Mouse (Mus musculus): ENCODE data around the gene Gm11938. TPM values are rescaled to one million over a fixed set of nuclear protein-coding genes. Genes with fewer than 3 reads are reported as not detected.
"Not testable (repeated sequence)": the region's sequence is repeated elsewhere in the genome, so short reads cannot be mapped to it uniquely, and the experiment has no call there.

The Gm11938 gene
- total RNA-seq (2017), result not detected in 2 replicates

DNA sequence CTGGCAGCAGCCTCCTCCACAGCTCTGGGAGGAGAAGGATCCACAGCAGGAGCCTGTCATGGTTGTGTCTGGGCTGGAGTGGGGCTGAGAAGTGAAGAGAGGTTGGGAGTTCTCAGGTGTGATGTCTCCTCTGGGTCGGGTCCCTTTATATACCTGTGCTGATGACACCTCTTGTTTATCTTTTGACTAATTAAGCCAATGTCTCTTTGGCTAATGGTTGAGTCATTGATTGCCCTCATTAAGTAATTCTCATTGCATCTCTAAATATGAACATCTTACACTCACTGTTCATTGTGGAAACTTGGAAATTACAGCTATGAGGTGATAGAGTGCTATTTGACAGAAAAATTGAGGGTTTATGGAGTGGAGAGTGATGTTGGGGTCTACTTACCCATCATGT, at the start of gene Gm11938:
Gene Gm11938 (minus strand): TSS at position 101 of the 400 bp plus-strand sequence.
- ATAC-seq (replicated peaks in 1 of 2; ENCODE audit: insufficient read depth in 1 of 2, low FRiP score in 2 of 2, low TSS enrichment in 1 of 2, low read depth in 1 of 2, poor library complexity in 2 of 2, severe bottlenecking in 2 of 2), result not testable (repeated sequence)

DNA sequence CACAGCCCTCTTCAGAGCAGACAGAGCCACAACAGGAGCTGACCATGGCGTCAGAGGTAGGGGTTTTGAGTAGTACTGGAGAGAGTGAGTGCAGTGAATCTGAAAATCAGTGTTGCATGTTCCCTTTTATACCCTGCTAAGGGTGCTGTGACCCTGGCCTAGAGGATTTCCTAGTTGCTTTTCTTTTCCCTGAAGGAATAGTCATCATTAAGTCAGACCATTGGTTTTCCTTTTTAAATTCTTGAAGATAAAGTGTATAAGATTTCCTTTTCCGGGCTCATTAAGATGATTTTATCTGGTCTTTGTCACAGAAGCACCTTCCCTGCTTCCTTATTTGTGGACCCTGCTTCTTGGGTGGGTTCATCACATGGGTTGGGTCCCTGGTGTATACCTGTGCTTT, 47.0 kb upstream of the Gm11938 start, which contains the start of gene Gm11555:
Gene Gm11555 (minus strand): TSS at position 101 of the 400 bp plus-strand sequence.
- ATAC-seq (replicated peaks in 1 of 2; ENCODE audit: insufficient read depth in 1 of 2, low FRiP score in 2 of 2, low TSS enrichment in 1 of 2, low read depth in 1 of 2, poor library complexity in 2 of 2, severe bottlenecking in 2 of 2), result no peak

DNA sequence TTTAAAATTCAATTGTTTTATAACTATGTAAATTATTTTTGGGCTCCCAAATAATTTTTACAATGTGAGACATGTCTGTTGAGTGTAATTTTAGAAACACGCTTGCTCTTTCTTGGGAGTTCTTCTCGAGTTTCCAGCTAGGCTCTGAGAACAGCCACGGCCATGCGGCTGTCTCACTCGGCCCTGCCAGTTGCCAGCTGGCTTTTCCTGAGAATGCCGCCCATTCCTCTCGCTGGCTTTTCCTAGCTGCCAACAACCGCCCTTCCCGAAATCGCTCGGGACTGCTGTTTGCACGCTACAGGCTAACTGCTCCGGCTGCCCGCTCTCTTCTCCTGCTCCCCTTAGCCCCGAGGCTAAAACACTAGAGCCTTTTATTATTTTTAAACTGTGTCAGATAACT, 43.3 kb upstream of the Gm11938 start:
- no peak for ATAC-seq (replicated peaks in 1 of 2; ENCODE audit: insufficient read depth in 1 of 2, low FRiP score in 2 of 2, low TSS enrichment in 1 of 2, low read depth in 1 of 2, poor library complexity in 2 of 2, severe bottlenecking in 2 of 2)

DNA sequence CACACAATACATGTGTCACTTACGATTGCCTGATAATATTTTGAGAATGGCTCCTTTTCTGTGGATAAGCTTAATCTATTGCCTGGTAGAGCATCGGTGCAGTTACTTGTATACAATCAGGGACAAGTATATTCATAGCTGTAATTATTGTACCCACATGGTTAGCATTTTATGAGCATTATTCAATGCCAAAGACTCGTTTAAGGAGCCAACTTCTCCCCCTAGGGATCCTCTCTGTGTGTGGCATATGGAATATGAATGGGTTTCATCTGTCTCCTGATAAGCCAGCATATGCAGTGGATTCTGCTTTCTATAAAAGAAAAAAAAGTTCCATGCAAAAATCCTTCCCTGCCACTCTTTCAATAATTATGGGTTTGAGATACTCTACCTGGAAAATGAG, 41.2 kb upstream of the Gm11938 start:
- no peak for ATAC-seq (replicated peaks in 1 of 2; ENCODE audit: insufficient read depth in 1 of 2, low FRiP score in 2 of 2, low TSS enrichment in 1 of 2, low read depth in 1 of 2, poor library complexity in 2 of 2, severe bottlenecking in 2 of 2)

DNA sequence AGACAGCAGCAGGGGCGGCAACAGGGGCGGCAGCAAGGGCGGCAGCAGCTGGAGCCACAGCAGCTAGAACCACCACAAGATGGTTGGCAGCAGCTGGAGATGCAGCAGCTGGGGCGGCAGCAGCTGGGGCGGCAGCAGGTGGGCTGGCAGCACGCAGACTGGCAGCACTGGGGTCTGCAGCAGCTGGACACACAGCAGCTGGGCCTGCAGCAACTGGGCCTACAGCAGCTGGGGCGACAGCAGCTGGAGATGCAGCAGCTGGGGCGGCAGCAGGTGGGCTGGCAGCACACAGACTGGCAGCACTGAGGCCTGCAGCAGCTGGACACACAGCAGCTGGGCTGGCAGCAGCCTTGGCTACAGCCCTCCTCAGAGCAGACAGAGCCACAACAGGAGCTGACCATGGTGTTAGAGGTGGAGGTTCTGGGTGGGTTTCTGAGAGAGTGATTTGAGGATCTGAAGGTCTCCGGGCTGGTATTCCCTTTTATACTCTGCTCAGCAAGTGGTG, 40.6 kb upstream of the Gm11938 start, which contains the start of gene Krtap4-7:
Gene Krtap4-7 (minus strand): TSS at position 455 of the 505 bp plus-strand sequence.
- not testable (repeated sequence) for ATAC-seq (replicated peaks in 1 of 2; ENCODE audit: insufficient read depth in 1 of 2, low FRiP score in 2 of 2, low TSS enrichment in 1 of 2, low read depth in 1 of 2, poor library complexity in 2 of 2, severe bottlenecking in 2 of 2)

DNA sequence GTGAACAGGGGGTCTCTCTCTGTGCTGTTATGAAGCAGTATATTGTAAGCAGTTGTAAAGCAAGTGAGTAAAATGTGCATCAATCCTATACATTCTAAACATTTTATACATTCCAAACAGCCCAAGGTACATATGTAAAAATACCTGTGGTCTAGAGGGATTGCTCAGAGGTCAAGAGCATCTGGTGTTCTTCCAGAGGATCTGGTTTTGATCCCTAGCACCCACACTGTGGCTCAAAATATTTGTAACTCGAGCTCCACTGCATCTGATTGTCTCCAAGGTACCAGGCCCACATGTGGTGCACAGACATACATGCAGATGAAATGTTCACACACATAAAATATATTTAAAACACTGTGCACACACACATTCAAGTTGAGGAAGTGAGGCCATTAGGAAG, 37.8 kb upstream of the Gm11938 start:
- no peak for ATAC-seq (replicated peaks in 1 of 2; ENCODE audit: insufficient read depth in 1 of 2, low FRiP score in 2 of 2, low TSS enrichment in 1 of 2, low read depth in 1 of 2, poor library complexity in 2 of 2, severe bottlenecking in 2 of 2)

DNA sequence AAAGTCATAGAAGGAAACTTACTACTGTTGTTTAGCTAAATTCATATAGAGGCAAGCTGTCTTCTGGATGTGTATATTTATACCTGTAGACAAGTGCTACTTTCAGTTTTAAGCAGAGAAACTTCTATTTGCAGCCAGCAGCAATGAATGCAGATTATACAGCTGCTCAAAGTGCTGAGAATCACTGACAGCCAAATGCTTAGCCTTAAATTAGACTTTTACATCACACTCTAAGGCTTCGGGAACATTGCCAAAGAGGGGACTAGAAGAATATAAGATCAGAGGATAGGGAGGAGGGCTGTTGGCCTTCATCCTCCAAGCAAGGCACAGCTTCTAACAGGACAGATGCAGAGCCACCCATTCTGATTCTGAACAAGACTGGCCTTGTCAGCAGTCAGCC, 34.0 kb upstream of the Gm11938 start:
- no peak for ATAC-seq (replicated peaks in 1 of 2; ENCODE audit: insufficient read depth in 1 of 2, low FRiP score in 2 of 2, low TSS enrichment in 1 of 2, low read depth in 1 of 2, poor library complexity in 2 of 2, severe bottlenecking in 2 of 2)

DNA sequence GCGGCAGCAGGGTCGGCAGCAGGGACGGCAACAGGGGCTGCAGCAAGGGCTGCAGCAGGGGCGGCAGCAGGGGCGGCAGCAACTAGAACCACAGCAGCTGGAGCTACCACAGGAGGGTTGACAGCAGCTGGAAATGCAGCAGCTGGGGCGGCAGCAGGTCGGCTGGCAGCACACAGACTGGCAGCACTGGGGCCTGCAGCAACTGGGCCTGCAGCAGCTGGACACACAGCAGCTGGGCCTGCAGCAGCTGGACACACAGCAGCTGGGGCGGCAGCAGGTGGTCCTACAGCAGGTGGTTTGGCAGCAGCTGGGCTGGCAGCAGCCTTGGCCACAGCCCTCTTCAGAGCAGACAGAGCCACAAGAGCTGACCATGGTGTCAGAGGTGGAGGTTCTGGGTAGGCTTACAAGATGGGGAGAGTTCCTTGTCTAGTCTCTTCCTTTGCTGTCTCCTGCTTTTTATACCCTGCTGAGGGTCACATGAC, 31.6 kb upstream of the Gm11938 start, which contains the start of gene Krtap4-2:
Gene Krtap4-2 (minus strand): TSS at position 432 of the 482 bp plus-strand sequence.
- no peak for ATAC-seq (replicated peaks in 1 of 2; ENCODE audit: insufficient read depth in 1 of 2, low FRiP score in 2 of 2, low TSS enrichment in 1 of 2, low read depth in 1 of 2, poor library complexity in 2 of 2, severe bottlenecking in 2 of 2)

DNA sequence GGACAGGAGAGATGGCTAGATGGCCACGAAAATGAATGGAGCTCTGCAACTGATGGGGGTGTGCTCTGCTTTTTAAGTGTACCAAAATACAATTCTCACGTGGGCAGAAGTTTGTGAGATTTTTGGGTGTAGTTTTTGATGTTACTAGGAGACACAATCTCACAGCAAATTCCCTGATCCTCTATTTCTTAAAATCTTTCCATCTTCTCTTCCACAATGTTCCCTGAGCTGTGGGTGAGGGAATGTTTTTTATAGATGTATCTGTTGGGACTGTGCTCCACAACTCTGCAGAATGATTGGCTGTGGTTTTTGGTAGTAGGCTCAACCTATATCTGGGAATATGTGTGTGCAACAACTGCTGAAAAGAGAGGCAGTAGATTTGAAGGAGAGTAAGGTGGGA, 30.2 kb upstream of the Gm11938 start:
- no peak for ATAC-seq (replicated peaks in 1 of 2; ENCODE audit: insufficient read depth in 1 of 2, low FRiP score in 2 of 2, low TSS enrichment in 1 of 2, low read depth in 1 of 2, poor library complexity in 2 of 2, severe bottlenecking in 2 of 2)

DNA sequence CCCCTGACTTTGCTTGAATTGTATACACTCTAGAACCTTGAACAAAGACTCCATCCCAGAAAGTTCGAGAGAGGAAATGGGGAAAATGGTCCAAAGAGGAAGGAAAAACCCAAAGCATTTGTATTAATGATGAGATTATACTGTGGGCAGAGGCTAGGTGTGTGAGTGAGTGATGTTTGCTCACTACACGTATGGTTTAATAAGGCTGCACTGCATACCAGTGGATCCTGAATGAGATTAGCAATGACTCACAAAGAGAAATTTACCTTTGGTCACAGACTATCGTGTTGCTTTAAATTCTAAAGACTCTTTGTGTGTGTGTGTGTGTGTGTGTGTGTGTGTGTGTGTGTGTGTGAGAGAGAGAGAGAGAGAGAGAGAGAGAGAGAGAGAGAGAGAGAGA, 27.8 kb upstream of the Gm11938 start:
- no peak for ATAC-seq (replicated peaks in 1 of 2; ENCODE audit: insufficient read depth in 1 of 2, low FRiP score in 2 of 2, low TSS enrichment in 1 of 2, low read depth in 1 of 2, poor library complexity in 2 of 2, severe bottlenecking in 2 of 2)

DNA sequence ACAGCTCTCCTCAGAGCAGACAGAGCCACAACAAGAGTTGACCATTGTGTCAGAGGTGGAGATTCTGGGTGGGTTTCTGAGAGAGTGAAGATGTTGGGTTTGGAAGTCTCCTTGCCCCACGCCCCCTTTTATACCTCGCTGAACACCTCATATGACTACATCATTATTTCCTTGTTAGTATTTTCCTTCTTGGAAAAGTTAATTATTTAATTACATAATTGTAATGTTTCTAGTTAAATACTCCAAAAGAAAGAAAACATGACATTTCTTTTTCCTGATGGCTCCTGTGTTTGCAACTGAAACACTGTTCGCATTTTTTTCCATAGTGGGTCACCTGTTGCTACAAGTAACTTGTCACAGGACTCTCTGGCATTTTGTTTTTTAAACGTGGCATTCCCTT, 25.0 kb upstream of the Gm11938 start, which contains the start of gene Krtap4-1:
Gene Krtap4-1 (minus strand): TSS at position 101 of the 400 bp plus-strand sequence.
- no peak for ATAC-seq (replicated peaks in 1 of 2; ENCODE audit: insufficient read depth in 1 of 2, low FRiP score in 2 of 2, low TSS enrichment in 1 of 2, low read depth in 1 of 2, poor library complexity in 2 of 2, severe bottlenecking in 2 of 2)

DNA sequence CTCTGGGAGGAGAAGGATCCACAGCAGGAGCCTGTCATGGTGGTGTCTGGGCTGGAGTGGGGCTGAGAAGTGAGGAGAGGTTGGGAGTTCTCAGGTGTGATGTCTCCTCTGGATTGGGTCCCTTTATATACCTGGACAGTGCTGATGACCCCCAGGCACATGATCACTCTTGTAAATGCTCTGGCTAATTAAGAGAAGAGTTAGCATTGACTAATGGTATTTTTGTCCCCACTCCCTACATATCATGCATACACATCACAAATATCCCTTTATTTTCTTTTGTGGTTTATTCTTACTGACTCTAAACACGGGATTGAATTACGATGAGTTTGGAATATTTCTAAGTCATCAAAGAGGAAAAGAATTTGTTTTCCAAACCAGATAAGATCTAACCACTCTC, 17.2 kb upstream of the Gm11938 start, which contains the start of gene Gm11562:
Gene Gm11562 (minus strand): TSS at position 101 of the 400 bp plus-strand sequence.
- ATAC-seq (replicated peaks in 1 of 2; ENCODE audit: insufficient read depth in 1 of 2, low FRiP score in 2 of 2, low TSS enrichment in 1 of 2, low read depth in 1 of 2, poor library complexity in 2 of 2, severe bottlenecking in 2 of 2), result no peak

DNA sequence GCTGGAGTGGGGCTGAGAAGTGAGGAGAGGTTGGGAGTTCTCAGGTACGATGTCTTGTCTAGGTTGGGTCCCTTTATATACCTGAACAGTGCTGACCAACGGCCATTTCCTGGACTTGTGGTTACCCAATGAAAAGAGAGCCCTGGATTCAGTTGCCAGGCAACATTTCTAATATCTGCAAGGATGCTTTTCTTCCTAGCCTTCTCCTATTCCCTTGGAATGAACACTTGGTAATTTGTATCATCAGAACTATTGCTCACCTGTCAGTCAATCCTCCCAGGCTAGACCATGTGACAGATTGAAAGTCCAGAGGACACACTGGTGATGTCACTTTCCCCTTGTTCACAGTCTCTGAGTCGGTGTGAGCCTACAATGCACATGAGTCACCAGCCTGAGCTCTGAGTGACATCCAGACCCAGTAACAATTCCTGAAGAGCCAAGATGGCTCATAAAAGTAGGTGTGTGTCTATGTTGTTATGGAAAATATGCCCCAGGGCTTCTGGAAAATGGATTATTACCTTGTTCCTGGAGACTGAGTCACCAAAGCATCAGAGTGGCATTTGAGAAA, 11.8 kb upstream of the Gm11938 start, which contains the start of gene Krtap2-4:
Gene Krtap2-4 (minus strand): TSS at position 51 of the 568 bp plus-strand sequence.
- ATAC-seq (replicated peaks in 1 of 2; ENCODE audit: insufficient read depth in 1 of 2, low FRiP score in 2 of 2, low TSS enrichment in 1 of 2, low read depth in 1 of 2, poor library complexity in 2 of 2, severe bottlenecking in 2 of 2), result no peak

DNA sequence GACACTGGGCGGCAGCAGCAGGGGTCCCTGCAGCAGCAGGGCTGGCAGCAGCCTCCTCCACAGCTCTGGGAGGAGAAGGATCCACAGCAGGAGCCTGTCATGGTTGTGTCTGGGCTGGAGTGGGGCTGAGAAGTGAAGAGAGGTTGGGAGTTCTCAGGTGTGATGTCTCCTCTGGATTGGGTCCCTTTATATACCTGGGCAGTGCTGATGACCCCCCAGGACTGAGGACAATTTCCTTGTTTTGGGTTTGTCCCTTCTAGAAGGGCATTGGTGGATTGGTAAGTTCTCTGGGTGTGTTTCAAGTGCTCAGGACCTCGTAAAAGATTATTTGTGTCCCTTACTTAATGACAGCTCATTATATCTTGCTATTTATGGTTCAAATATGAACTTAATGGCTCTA, 7.0 kb upstream of the Gm11938 start, which contains the start of gene Gm11937:
Gene Gm11937 (minus strand): TSS at position 101 of the 400 bp plus-strand sequence.
- not testable (repeated sequence) for ATAC-seq (replicated peaks in 1 of 2; ENCODE audit: insufficient read depth in 1 of 2, low FRiP score in 2 of 2, low TSS enrichment in 1 of 2, low read depth in 1 of 2, poor library complexity in 2 of 2, severe bottlenecking in 2 of 2)

DNA sequence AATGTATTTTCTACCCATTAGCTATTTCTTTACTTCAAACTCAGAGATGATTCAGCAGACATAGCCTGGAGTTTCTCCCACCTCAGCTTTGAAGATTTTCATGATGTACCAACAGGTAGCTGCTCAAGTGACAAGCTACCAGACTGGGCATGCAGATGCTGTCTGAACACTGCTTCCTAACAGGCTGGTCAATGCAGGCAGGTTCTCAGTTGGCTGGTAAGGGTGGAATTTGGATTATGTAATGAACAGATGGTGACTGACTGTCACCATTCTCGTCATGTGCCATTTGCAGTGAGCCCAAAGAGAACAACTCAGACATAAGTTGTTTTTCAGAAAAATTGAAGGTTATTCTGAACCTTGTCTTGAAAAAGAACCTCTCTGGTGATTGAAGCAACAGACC, 6.0 kb upstream of the Gm11938 start:
- no peak for ATAC-seq (replicated peaks in 1 of 2; ENCODE audit: insufficient read depth in 1 of 2, low FRiP score in 2 of 2, low TSS enrichment in 1 of 2, low read depth in 1 of 2, poor library complexity in 2 of 2, severe bottlenecking in 2 of 2)

DNA sequence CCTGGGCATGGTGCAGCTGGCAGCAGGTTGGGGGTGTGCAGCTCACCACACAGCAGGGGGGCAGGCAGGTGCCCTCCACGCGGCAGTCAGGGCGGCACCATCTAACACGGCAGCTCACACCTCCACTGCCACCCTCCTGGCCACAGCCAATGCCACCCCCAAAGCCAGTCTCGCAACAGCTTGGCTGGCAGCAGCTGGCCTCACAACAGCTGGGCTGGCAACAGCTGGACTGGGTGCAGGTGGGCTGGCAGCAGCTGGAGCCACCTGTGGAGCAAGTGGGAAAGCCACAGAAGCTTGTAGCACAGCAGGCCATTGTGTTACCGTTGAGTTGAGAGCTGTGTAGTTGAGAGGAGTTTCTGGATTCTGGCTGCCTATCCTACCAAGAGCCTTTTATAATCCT, 5.4 kb downstream of the Gm11938 start, which contains the start of gene Krtap9-3:
Gene Krtap9-3 (minus strand): TSS at position 364 of the 400 bp plus-strand sequence.
- not testable (repeated sequence) for ATAC-seq (replicated peaks in 1 of 2; ENCODE audit: insufficient read depth in 1 of 2, low FRiP score in 2 of 2, low TSS enrichment in 1 of 2, low read depth in 1 of 2, poor library complexity in 2 of 2, severe bottlenecking in 2 of 2)

DNA sequence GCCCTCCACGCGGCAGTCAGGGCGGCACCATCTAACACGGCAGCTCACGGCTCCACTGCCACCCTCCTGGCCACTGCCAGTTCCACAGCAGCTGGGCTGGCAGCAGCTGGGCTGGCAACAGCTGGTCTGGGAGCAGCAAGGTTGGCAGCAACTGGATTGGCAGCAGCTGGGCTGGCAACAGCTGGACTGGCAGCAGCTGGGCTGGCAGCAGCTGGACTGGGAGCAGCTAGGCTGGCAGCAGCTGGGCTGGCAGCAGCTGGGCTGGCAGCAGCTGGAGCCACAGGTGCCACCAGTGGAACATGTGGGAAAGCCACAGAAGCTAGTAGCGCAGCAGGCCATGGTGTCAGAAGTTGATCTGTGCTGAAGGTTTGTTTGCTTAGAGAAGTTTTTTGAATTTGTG, 12.1 kb downstream of the Gm11938 start, which contains the start of gene Krtap1-3:
Gene Krtap1-3 (minus strand): TSS at position 359 of the 400 bp plus-strand sequence.
- ATAC-seq (replicated peaks in 1 of 2; ENCODE audit: insufficient read depth in 1 of 2, low FRiP score in 2 of 2, low TSS enrichment in 1 of 2, low read depth in 1 of 2, poor library complexity in 2 of 2, severe bottlenecking in 2 of 2), result no peak

DNA sequence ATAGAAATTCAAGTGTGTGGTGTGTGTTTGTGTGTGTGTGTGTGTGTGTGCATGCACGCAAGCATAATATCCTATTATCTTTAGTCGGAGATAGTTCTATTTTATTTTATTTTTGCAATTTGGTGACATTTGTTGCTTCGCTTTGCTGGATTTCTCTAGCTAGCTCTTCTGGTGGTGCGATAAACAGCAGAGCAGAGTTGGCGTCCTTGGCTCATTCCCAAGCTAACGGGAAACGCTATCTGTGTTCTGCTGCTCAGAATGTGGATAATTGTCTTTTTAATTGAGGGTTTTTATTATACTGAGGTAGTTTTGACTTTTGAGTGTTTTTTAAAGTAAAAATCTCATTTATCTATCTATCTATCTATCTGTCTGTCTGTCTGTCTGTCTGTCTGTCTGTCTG, 18.0 kb downstream of the Gm11938 start:
- ATAC-seq (replicated peaks in 1 of 2; ENCODE audit: insufficient read depth in 1 of 2, low FRiP score in 2 of 2, low TSS enrichment in 1 of 2, low read depth in 1 of 2, poor library complexity in 2 of 2, severe bottlenecking in 2 of 2), result no peak
